Mouse (Mus musculus): Measurements from ENCODE around the gene Scaper. TPM values are rescaled to one million over a fixed set of nuclear protein-coding genes. Genes with fewer than 3 reads are reported as not detected.

Scaper gene
- total and polyA plus RNA-seq, 3 experiments, result 5.1 to 17.5 (median 17.1) TPM

- H3K27ac ChIP-seq, result no peak overlapping the region
- no peaks in the 10 kb centered on the region for H3K4me1 ChIP-seq (ENCODE audit: control insufficient read depth, insufficient read depth, low read length)
- TF ChIP-seq EP300 (IDR thresholded peaks at IDR 0.05; ENCODE audit: insufficient read depth, low read depth, low read length) (no peak), POLR2A (IDR thresholded peaks at IDR 0.05; ENCODE audit: insufficient read depth, low read depth, low read length) (no peak), CTCF (IDR thresholded peaks at IDR 0.05) (no peak)
- WGBS, result 62% methylated on average over 7 of the region's 7 CpGs
- no peaks in the 10 kb centered on the region for H3K79me2 ChIP-seq (replicated peaks; ENCODE audit: control insufficient read depth, insufficient read depth, low read length)
- H3K27me3 ChIP-seq (ENCODE audit: control insufficient read depth, insufficient read depth, low read length), result no peaks in the 10 kb centered on the region
- no peak for DNase-seq
- H3K36me3 ChIP-seq (ENCODE audit: control insufficient read depth, insufficient read depth, low read length), result no peaks in the 10 kb centered on the region
- no peak overlapping the region for H3K4me3 ChIP-seq
- intact Hi-C loops (cut with DNase I), result no loop called here
- no peak overlapping the region for H3K9ac ChIP-seq (ENCODE audit: low read depth, low read length)
Observed at GRCm38 (mm10) chr9:55608701-55609531, 329.0 kb downstream of the Scaper start.

- TF ChIP-seq POLR2A (IDR thresholded peaks at IDR 0.05; ENCODE audit: insufficient read depth, low read depth, low read length), result no peak
- TF ChIP-seq EP300 (IDR thresholded peaks at IDR 0.05; ENCODE audit: insufficient read depth, low read depth, low read length), result no peak
- TF ChIP-seq CTCF (IDR thresholded peaks at IDR 0.05), result no peak
- DNase-seq, result no peak
- no peak overlapping the region for H3K27ac ChIP-seq
- no peak overlapping the region for H3K4me3 ChIP-seq
- no peaks in the 10 kb centered on the region for H3K27me3 ChIP-seq (ENCODE audit: control insufficient read depth, insufficient read depth, low read length)
- no peak overlapping the region for H3K9ac ChIP-seq (ENCODE audit: low read depth, low read length)
- no peaks in the 10 kb centered on the region for H3K4me1 ChIP-seq (ENCODE audit: control insufficient read depth, insufficient read depth, low read length)
- no peaks in the 10 kb centered on the region for H3K79me2 ChIP-seq (replicated peaks; ENCODE audit: control insufficient read depth, insufficient read depth, low read length)
- intact Hi-C loops (cut with DNase I), result no loop called here
- H3K36me3 ChIP-seq (ENCODE audit: control insufficient read depth, insufficient read depth, low read length), result no peaks in the 10 kb centered on the region
Observed at GRCm38 (mm10) chr9:55598594-55598993, 339.3 kb downstream of the Scaper start.

GRCm38 (mm10) chr9:55586141-55586540 is 351.8 kb downstream of the Scaper start:
- Histone ChIP-seq H3K4me3 (no peak overlapping the region), H3K4me1 (ENCODE audit: control insufficient read depth, insufficient read depth, low read length) (no peaks in the 10 kb centered on the region), H3K9ac (ENCODE audit: low read depth, low read length) (no peak overlapping the region), H3K36me3 (ENCODE audit: control insufficient read depth, insufficient read depth, low read length) (no peaks in the 10 kb centered on the region), H3K79me2 (replicated peaks; ENCODE audit: control insufficient read depth, insufficient read depth, low read length) (no peaks in the 10 kb centered on the region), H3K27me3 (ENCODE audit: control insufficient read depth, insufficient read depth, low read length) (no peaks in the 10 kb centered on the region), H3K27ac (no peak overlapping the region)
- DNase-seq, result no peak
- intact Hi-C loops (cut with DNase I), result no loop called here
- WGBS, result 90% methylated on average over 6 of the region's 6 CpGs
- TF ChIP-seq EP300 (IDR thresholded peaks at IDR 0.05; ENCODE audit: insufficient read depth, low read depth, low read length), result no peak
- no peak for TF ChIP-seq POLR2A (IDR thresholded peaks at IDR 0.05; ENCODE audit: insufficient read depth, low read depth, low read length)

GRCm38 (mm10) chr9:55581414-55581813 is 356.5 kb downstream of the Scaper start:
- H3K79me2 ChIP-seq (replicated peaks; ENCODE audit: control insufficient read depth, insufficient read depth, low read length), result no peaks in the 10 kb centered on the region
- no peak overlapping the region for H3K9ac ChIP-seq (ENCODE audit: low read depth, low read length)
- no peak for TF ChIP-seq CTCF (IDR thresholded peaks at IDR 0.05)
- no peak for TF ChIP-seq EP300 (IDR thresholded peaks at IDR 0.05; ENCODE audit: insufficient read depth, low read depth, low read length)
- no peak for TF ChIP-seq POLR2A (IDR thresholded peaks at IDR 0.05; ENCODE audit: insufficient read depth, low read depth, low read length)
- intact Hi-C loops (cut with DNase I), result no loop called here
- WGBS, result 79% methylated on average over 3 of the region's 3 CpGs
- DNase-seq, result no peak
- no peaks in the 10 kb centered on the region for H3K4me1 ChIP-seq (ENCODE audit: control insufficient read depth, insufficient read depth, low read length)
- no peaks in the 10 kb centered on the region for H3K36me3 ChIP-seq (ENCODE audit: control insufficient read depth, insufficient read depth, low read length)
- no peaks in the 10 kb centered on the region for H3K27me3 ChIP-seq (ENCODE audit: control insufficient read depth, insufficient read depth, low read length)
- H3K27ac ChIP-seq, result no peak overlapping the region
- H3K4me3 ChIP-seq, result no peak overlapping the region

- Histone ChIP-seq H3K36me3 (ENCODE audit: control insufficient read depth, insufficient read depth, low read length) (no peaks in the 10 kb centered on the region), H3K4me1 (ENCODE audit: control insufficient read depth, insufficient read depth, low read length) (no peaks in the 10 kb centered on the region), H3K27me3 (ENCODE audit: control insufficient read depth, insufficient read depth, low read length) (no peaks in the 10 kb centered on the region), H3K4me3 (no peak overlapping the region), H3K27ac (no peak overlapping the region), H3K9ac (ENCODE audit: low read depth, low read length) (no peak overlapping the region), H3K79me2 (replicated peaks; ENCODE audit: control insufficient read depth, insufficient read depth, low read length) (no peaks in the 10 kb centered on the region)
- no peak for DNase-seq
- intact Hi-C loops (cut with DNase I), result no loop called here
- TF ChIP-seq EP300 (IDR thresholded peaks at IDR 0.05; ENCODE audit: insufficient read depth, low read depth, low read length) (no peak), CTCF (IDR thresholded peaks at IDR 0.05) (no peak), POLR2A (IDR thresholded peaks at IDR 0.05; ENCODE audit: insufficient read depth, low read depth, low read length) (no peak)
- WGBS, result 88% methylated on average over 1 of the region's 1 CpGs
Observed at GRCm38 (mm10) chr9:55576571-55576970, 361.3 kb downstream of the Scaper start.

GRCm38 (mm10) chr9:55571071-55571470 is 366.8 kb downstream of the Scaper start:
- TF ChIP-seq EP300 (IDR thresholded peaks at IDR 0.05; ENCODE audit: insufficient read depth, low read depth, low read length) (no peak), CTCF (IDR thresholded peaks at IDR 0.05) (no peak), POLR2A (IDR thresholded peaks at IDR 0.05; ENCODE audit: insufficient read depth, low read depth, low read length) (no peak)
- H3K9ac ChIP-seq (ENCODE audit: low read depth, low read length), result no peak overlapping the region
- no peaks in the 10 kb centered on the region for H3K4me1 ChIP-seq (ENCODE audit: control insufficient read depth, insufficient read depth, low read length)
- H3K4me3 ChIP-seq, result no peak overlapping the region
- DNase-seq, result no peak
- no peak overlapping the region for H3K27ac ChIP-seq
- H3K36me3 ChIP-seq (ENCODE audit: control insufficient read depth, insufficient read depth, low read length), result no peaks in the 10 kb centered on the region
- H3K79me2 ChIP-seq (replicated peaks; ENCODE audit: control insufficient read depth, insufficient read depth, low read length), result no peaks in the 10 kb centered on the region
- intact Hi-C loops (cut with DNase I), result no loop called here
- H3K27me3 ChIP-seq (ENCODE audit: control insufficient read depth, insufficient read depth, low read length), result no peaks in the 10 kb centered on the region
- 68% methylated on average over 1 of the region's 1 CpGs for WGBS

All from heart, adult 2 months (tissue).